Mouse (Mus musculus) hindbrain, embryonic 15.5 days (tissue): ENCODE data around the gene Hoxa4. TPM values are rescaled to one million over a fixed set of nuclear protein-coding genes. Genes with fewer than 3 reads are reported as not detected.
A peak's percentile ranks its signal among the peaks of the same experiment; 100 is the strongest.

Experiments
- ATAC-seq: fragments of 200-750 bp; cut with Nextera tagmentation; 2 replicates; pipeline ENCODE4 v1.8.0; 2017; ENCODE audit warnings: low read depth, moderate number of reproducible peaks, moderate TSS enrichment; ENCODE audit not compliant: low FRiP score
- H3K27ac ChIP-seq: fragments of 300-500 bp; sonication (generic); replicated peaks from 2 replicates; pipeline ENCODE4 v1.5.1; 2015; ENCODE audit warnings: mild to moderate bottlenecking, inconsistent platforms
- H3K27me3 ChIP-seq: fragments of 300-500 bp; sonication (generic); 2 replicates; pipeline ENCODE4 v1.6.1; 2015; ENCODE audit warnings: control low read depth, inconsistent platforms
- H3K36me3 ChIP-seq: fragments of 300-500 bp; sonication (generic); 2 replicates; pipeline ENCODE4 v1.6.1; 2015; ENCODE audit warnings: control low read depth, inconsistent platforms
- H3K4me1 ChIP-seq: fragments of 300-500 bp; sonication (generic); replicated peaks from 2 replicates; pipeline ENCODE4 v1.6.1; 2015; ENCODE audit warnings: control low read depth, inconsistent platforms
- H3K4me2 ChIP-seq: fragments of 300-500 bp; sonication (generic); 2 replicates; pipeline ENCODE4 v1.6.1; 2015; ENCODE audit warnings: moderate library complexity, mild to moderate bottlenecking, inconsistent platforms
- H3K4me3 ChIP-seq: fragments of 300-500 bp; sonication (generic); 2 replicates; pipeline ENCODE4 v1.5.1; 2015; ENCODE audit warnings: mild to moderate bottlenecking, inconsistent platforms
- H3K9ac ChIP-seq: fragments of 300-500 bp; sonication (generic); 2 replicates; pipeline ENCODE4 v1.6.1; 2015; ENCODE audit warnings: inconsistent platforms
- H3K9me3 ChIP-seq: fragments of 300-500 bp; sonication (generic); 2 replicates; pipeline ENCODE4 v1.6.1; 2016; ENCODE audit warnings: control low read depth, inconsistent platforms
- WGBS: fragments of 180-500 bp; shearing (Covaris S2); methylation state at CpG from one replicate; pipeline ENCODE4 v1.1.7; 2015; 5-methylcytosine and 5-hydroxymethylcytosine counted together
- polyA plus RNA-seq: library from polyadenylated mRNA; unstranded; fragments of >200 nt; fragmentation: Nextera tagmentation; extraction: Ambion mirVana; gene quantifications from 2 replicates; pipeline ENCODE4 v1.2.1, GENCODE M21; 2015

Hoxa4 gene
- polyA plus RNA-seq, 1 experiment from 2014 or later = 12.2 TPM

DNA sequence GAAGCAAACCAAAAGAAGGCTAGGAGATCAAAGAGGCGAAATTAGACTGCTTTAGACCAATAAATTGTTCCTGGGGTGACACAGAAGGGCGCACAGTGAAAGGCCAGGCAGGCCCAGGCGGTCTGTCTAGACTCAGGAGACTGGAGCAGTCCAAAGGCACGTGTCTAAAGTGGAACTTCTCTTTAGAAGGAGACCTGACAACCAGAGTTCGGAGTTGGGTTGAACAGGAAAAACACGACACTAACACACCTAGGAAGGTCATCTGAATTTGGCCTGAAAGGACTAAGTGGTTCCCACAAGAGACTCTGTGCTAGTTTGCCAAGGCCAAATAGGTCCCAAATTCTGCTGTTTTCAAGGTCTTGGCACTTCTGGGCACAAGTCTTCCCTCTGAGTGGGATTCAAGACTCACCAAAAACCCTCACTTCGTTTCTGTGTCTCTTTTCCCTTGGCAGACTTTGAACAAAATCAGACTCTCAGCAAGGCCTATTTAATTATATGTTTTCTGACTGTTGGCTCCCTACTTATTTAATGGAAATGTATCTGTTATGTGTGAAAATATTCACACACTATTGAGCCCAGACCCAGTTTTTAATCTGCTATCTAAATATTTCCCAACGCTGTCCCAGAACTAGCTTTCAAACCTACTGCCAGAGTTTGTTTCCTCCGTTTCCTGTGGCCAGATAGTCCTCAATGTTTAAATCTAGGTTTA is 27.8 kb upstream of the Hoxa4 start:
- Histone ChIP-seq H3K4me3 (no peak overlapping the region), H3K9ac (no peak overlapping the region), H3K36me3 (no peaks in the 10 kb centered on the region), H3K27ac (no peak overlapping the region), H3K4me2 (no peak overlapping the region), H3K4me1 (peaks cover 12% of the 10 kb centered on the region), H3K27me3 (peaks cover 92% of the 10 kb centered on the region), H3K9me3 (no peaks in the 10 kb centered on the region)
- ATAC-seq = no peak
- WGBS = 21% methylated on average over 9 of the region's 9 CpGs

GRCm38 (mm10) chr6:52218643-52219215 is 27.2 kb upstream of the Hoxa4 start:
- Histone ChIP-seq H3K4me2 (no peak overlapping the region), H3K4me1 (peaks cover 12% of the 10 kb centered on the region), H3K4me3 (no peak overlapping the region), H3K9me3 (no peaks in the 10 kb centered on the region), H3K36me3 (no peaks in the 10 kb centered on the region), H3K9ac (no peak overlapping the region), H3K27ac (no peak overlapping the region), H3K27me3 (peaks cover 91% of the 10 kb centered on the region)
- ATAC-seq = no peak
- WGBS = 9% methylated on average over 14 of the region's 14 CpGs

- 5% methylated on average over 23 of the region's 23 CpGs for WGBS
- Histone ChIP-seq H3K36me3 (no peaks in the 10 kb centered on the region), H3K27ac (no peak overlapping the region), H3K9me3 (no peaks in the 10 kb centered on the region), H3K4me1 (peaks cover 12% of the 10 kb centered on the region), H3K9ac (no peak overlapping the region), H3K4me2 (peak overlapping the region; percentile 31), H3K4me3 (peak overlapping the region; percentile 20; the same call in 1 of the 2 replicates), H3K27me3 (peaks cover 90% of the 10 kb centered on the region)
- no peak for ATAC-seq
These were observed 26.5 kb upstream of the Hoxa4 start for GRCm38 (mm10) chr6:52217895-52218642.

GRCm38 (mm10) chr6:52217459-52217768 is 25.9 kb upstream of the Hoxa4 start:
- Histone ChIP-seq H3K9me3 (no peaks in the 10 kb centered on the region), H3K4me2 (peak overlapping the region; percentile 31), H3K36me3 (no peaks in the 10 kb centered on the region), H3K27me3 (peaks cover 89% of the 10 kb centered on the region), H3K4me3 (peak overlapping the region; percentile 20), H3K4me1 (peaks cover 12% of the 10 kb centered on the region), H3K9ac (no peak overlapping the region), H3K27ac (no peak overlapping the region)
- ATAC-seq = peak; percentile 50; the same call in 1 of the 2 replicates
- WGBS = under 1% methylated on average over 25 of the region's 25 CpGs

DNA sequence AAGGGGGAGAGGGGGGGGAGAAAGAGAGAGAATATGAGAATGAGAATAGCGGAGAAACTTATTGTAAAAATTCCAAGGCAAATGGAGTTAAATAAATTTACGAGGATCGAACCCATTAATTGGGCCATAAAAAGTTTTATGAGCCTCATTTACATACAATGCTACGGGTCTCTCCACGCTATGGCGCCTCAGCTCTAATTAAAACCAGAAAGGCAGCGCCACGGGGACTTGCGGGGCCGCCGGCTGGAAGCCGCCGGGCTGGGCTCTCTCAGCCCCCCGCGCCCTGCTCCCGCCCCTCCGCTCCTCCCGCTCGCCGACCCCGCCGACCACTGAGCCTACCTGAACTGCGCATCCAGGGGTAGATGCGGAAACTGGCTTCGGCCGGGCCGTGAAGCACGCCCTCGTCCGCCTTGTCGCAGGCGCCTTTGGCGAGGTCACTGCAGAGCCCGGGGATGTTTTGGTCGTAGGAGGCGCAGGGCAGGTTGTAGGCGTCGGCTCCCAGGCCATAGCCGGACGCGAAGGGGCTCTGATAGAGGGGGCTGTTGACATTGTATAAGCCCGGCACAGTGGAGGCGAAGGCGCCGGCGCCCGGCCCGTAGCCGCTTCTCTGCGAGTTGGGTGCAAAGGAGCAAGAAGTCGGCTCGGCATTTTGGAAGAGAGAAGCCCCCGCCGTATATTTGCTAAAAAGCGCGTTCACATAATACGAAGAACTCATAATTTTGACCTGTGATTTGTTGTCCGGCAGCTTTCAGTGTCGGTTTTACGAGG is 25.3 kb upstream of the Hoxa4 start:
- Histone ChIP-seq H3K27me3 (peaks cover 89% of the 10 kb centered on the region), H3K4me2 (peak overlapping the region; percentile 31), H3K9ac (no peak overlapping the region), H3K9me3 (no peaks in the 10 kb centered on the region), H3K27ac (no peak overlapping the region), H3K4me1 (peaks cover 11% of the 10 kb centered on the region), H3K36me3 (no peaks in the 10 kb centered on the region), H3K4me3 (peak overlapping the region; percentile 20)
- no peak for ATAC-seq
- 2% methylated on average over 60 of the region's 60 CpGs for WGBS

- 4% methylated on average over 30 of the region's 30 CpGs for WGBS
- Histone ChIP-seq H3K27me3 (peaks cover 89% of the 10 kb centered on the region), H3K36me3 (no peaks in the 10 kb centered on the region), H3K9ac (no peak overlapping the region), H3K4me3 (peak overlapping the region; percentile 1), H3K4me2 (0 out of 2 replicates have a peak overlapping the region, but pooled peaks have one; percentile 6), H3K9me3 (no peaks in the 10 kb centered on the region), H3K27ac (no peak overlapping the region), H3K4me1 (peaks cover 12% of the 10 kb centered on the region)
- ATAC-seq = no peak
These were observed 24.4 kb upstream of the Hoxa4 start for GRCm38 (mm10) chr6:52215771-52216535.

DNA sequence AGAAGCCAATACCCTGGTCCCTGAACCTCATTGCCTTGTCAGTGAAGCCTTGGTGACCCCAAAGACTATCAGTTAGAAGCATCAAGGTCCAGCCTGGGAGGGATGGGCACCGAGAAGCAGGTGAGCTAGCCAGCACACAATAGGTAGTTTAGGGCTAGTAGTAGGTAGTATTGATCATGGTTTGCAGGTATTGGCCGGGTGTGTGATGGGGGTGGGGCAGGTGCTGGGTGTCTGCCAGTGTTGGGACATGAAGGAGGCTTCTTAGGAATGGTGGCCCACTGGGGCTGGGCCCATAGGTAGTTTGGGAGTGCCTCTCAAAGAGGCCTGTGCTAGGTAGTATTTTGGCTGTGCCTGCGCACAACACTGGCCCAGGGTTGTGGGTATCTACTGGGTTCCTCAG is 23.5 kb upstream of the Hoxa4 start:
- H3K4me2 ChIP-seq = no peak overlapping the region
- no peaks in the 10 kb centered on the region for H3K36me3 ChIP-seq
- H3K27ac ChIP-seq = no peak overlapping the region
- H3K9me3 ChIP-seq = no peaks in the 10 kb centered on the region
- peaks cover 12% of the 10 kb centered on the region for H3K4me1 ChIP-seq
- H3K9ac ChIP-seq = no peak overlapping the region
- WGBS = 18% methylated on average over 3 of the region's 3 CpGs
- ATAC-seq = no peak
- H3K4me3 ChIP-seq = no peak overlapping the region
- peaks cover 87% of the 10 kb centered on the region for H3K27me3 ChIP-seq

GRCm38 (mm10) chr6:52214271-52214670 is 22.7 kb upstream of the Hoxa4 start:
- Histone ChIP-seq H3K36me3 (no peaks in the 10 kb centered on the region), H3K4me1 (peaks cover 12% of the 10 kb centered on the region), H3K27ac (no peak overlapping the region), H3K9me3 (no peaks in the 10 kb centered on the region), H3K27me3 (peaks cover 87% of the 10 kb centered on the region), H3K4me2 (no peak overlapping the region), H3K4me3 (no peak overlapping the region), H3K9ac (no peak overlapping the region)
- no peak for ATAC-seq
- 12% methylated on average over 5 of the region's 5 CpGs for WGBS

- no peaks in the 10 kb centered on the region for H3K36me3 ChIP-seq
- H3K4me3 ChIP-seq = peak within 1 kb of the TSS; percentile 26
- ATAC-seq = no peak
- H3K9me3 ChIP-seq = no peaks in the 10 kb centered on the region
- H3K27me3 ChIP-seq = peaks cover 87% of the 10 kb centered on the region
- H3K27ac ChIP-seq = peak within 1 kb of the TSS; percentile 46; the same call in 1 of the 2 replicates
- no peak within 1 kb of the TSS for H3K9ac ChIP-seq
- peak within 1 kb of the TSS; percentile 40 for H3K4me2 ChIP-seq
- peaks cover 19% of the 10 kb centered on the region for H3K4me1 ChIP-seq
- WGBS = 11% methylated on average over 38 of the region's 38 CpGs
These were observed 21.8 kb upstream of the Hoxa4 start, which contains the start of the genes Hoxa3 and Gm28308 for GRCm38 (mm10) chr6:52213119-52213986. Gene Hoxa3 (minus strand): TSS chr6:52213336. Gene Gm28308 (minus strand): TSS chr6:52213339.

DNA sequence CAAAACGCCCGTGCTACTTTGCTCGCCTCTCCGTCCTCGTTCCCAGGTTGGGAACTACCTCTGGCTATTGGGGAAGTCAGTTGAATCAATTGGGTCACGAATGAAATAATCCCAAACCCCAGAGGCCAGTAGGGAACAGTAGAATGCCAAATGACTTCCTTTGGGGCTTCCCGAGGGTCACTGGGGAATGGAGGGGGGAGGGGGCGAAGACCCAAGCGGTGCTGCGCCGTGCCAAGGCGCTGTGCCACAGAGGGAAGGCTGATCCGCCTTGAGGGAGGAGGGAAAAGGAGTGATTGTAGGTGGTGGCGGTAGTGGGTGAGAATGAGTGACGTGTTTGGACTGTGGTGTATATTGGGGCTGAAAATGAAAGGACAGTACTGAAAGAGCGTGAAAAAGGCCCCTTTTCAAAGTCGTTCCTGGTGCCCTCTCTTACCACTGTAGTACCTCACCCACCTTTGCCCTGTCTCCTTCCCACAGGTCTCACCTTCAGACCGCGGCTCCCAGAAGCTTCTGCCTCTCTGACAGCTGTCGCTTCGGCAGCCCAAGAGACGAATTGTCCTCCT is 21.1 kb upstream of the Hoxa4 start:
- H3K27ac ChIP-seq = peak overlapping the region; percentile 46; the same call in 1 of the 2 replicates

More for the DNA sequence above, 21.1 kb upstream of the Hoxa4 start:
- WGBS = 4% methylated on average over 22 of the region's 22 CpGs
- Histone ChIP-seq H3K4me1 (peaks cover 20% of the 10 kb centered on the region), H3K36me3 (no peaks in the 10 kb centered on the region), H3K4me3 (peak overlapping the region; percentile 26), H3K4me2 (peak overlapping the region; percentile 40), H3K27me3 (peaks cover 86% of the 10 kb centered on the region), H3K9ac (no peak overlapping the region), H3K9me3 (no peaks in the 10 kb centered on the region)
- 0 out of 2 replicates have a peak, but pooled peaks have one; percentile 5 for ATAC-seq
